Mouse (Mus musculus): Measurements from ENCODE around the gene Tmem101. TPM values are rescaled to one million over a fixed set of nuclear protein-coding genes. Genes with fewer than 3 reads are reported as not detected.
A peak's percentile ranks its signal among the peaks of the same experiment; 100 is the strongest.

Tmem101 gene
- total and polyA plus RNA-seq, 3 experiments: 35.4 to 63.1 (median 38.5) TPM

GRCm38 (mm10) chr11:102111576-102111975, 44.6 kb downstream of the Tmem101 start:
- Histone ChIP-seq H3K4me1 (ENCODE audit: control insufficient read depth in 1 of 2, insufficient read depth in 2 of 2) (peaks cover 11% of the 10 kb centered on the region in 2 experiments; a peak in 3 of 4 replicates), H3K27me3 (replicated peaks) (peaks cover 84% of the 10 kb centered on the region), H3K36me3 (replicated peaks in 1 of 2; ENCODE audit: control insufficient read depth in 1 of 2, insufficient read depth in 1 of 2, low read length in 1 of 2) (no peaks in the 10 kb centered on the region), H3K4me2 (ENCODE audit: insufficient read depth, low read depth, poor library complexity, severe bottlenecking) (peak overlapping the region; percentile 80), H3K9ac (ENCODE audit: insufficient read depth, low read depth) (no peak overlapping the region), H3K27ac (ENCODE audit: insufficient read depth, low read depth) (no peak overlapping the region), H3K79me2 (replicated peaks; ENCODE audit: control insufficient read depth, extremely low read depth, insufficient read depth, poor library complexity, severe bottlenecking) (no peaks in the 10 kb centered on the region), H3K9me3 (replicated peaks; ENCODE audit: low read length) (no peaks in the 10 kb centered on the region), H3K4me3 (replicated peaks in 1 of 3; ENCODE audit: low read depth in 2 of 3, low read length in 2 of 3, poor library complexity in 1 of 3) (no peak overlapping the region)
- dilution Hi-C loops (cut with MboI; ENCODE audit: extremely low pct_ligation_motif_present, extremely low pct_unique_long_range_greater_than_20kb, low sequenced_read_pairs) (no loop called here), in situ Hi-C loops (cut with MboI; ENCODE audit: low pct_ligation_motif_present, low pct_unique_long_range_greater_than_20kb, low sequenced_read_pairs) (no loop called here)
- no peak for DNase-seq (ENCODE audit: extremely low read depth)
- peak; percentile 50; the same call in 1 of the 2 replicates for TF ChIP-seq TCF12 (IDR thresholded peaks at IDR 0.05; ENCODE audit: low read depth, low read length)
- no peak for TF ChIP-seq CHD1 (IDR thresholded peaks at IDR 0.05; ENCODE audit: low read depth, low read length)
- no peak for TF ChIP-seq CTCF (conservative IDR thresholded peaks at IDR 0.05 in 1 of 2, IDR thresholded peaks at IDR 0.05 in 1 of 2; ENCODE audit: low read depth in 2 of 2, low read length in 2 of 2)
- no peak for TF ChIP-seq GABPA (IDR thresholded peaks at IDR 0.05; ENCODE audit: insufficient replicate concordance, low read depth, low read length)
- TF ChIP-seq SIN3A (IDR thresholded peaks at IDR 0.05; ENCODE audit: low read length): peak; percentile 54; the same call in 1 of the 2 replicates
- TF ChIP-seq BHLHE40 (IDR thresholded peaks at IDR 0.05; ENCODE audit: low read depth, low read length): peak; percentile 88
- peak; percentile 72 for TF ChIP-seq IRF4 (IDR thresholded peaks at IDR 0.05; ENCODE audit: low read depth, low read length)
- no peak for TF ChIP-seq MYC (IDR thresholded peaks at IDR 0.05; ENCODE audit: low read depth, low read length)
- TF ChIP-seq EP300 (IDR thresholded peaks at IDR 0.05; ENCODE audit: low read length): peak; percentile 78
- peak; percentile 51 for TF ChIP-seq JUND (conservative IDR thresholded peaks at IDR 0.05; ENCODE audit: low read depth, low read length)
- no peak for TF ChIP-seq TBP (conservative IDR thresholded peaks at IDR 0.05; ENCODE audit: low read depth, low read length)
- TF ChIP-seq ZKSCAN1 (IDR thresholded peaks at IDR 0.05; ENCODE audit: borderline replicate concordance, low read depth, low read length): no peak
- TF ChIP-seq E2F4 (IDR thresholded peaks at IDR 0.05; ENCODE audit: insufficient replicate concordance, low read depth, low read length): no peak
- TF ChIP-seq SMC3 (IDR thresholded peaks at IDR 0.05; ENCODE audit: low read depth, low read length): no peak
- no peak for TF ChIP-seq MAFK (IDR thresholded peaks at IDR 0.05; ENCODE audit: insufficient replicate concordance, low read length)
- TF ChIP-seq RCOR1 (conservative IDR thresholded peaks at IDR 0.05; ENCODE audit: low read depth, low read length): peak; percentile 89
- TF ChIP-seq CHD2 (IDR thresholded peaks at IDR 0.05; ENCODE audit: low read length): no peak
- peak; percentile 52 for TF ChIP-seq JUN (IDR thresholded peaks at IDR 0.05; ENCODE audit: insufficient read depth, low read depth, low read length)
- TF ChIP-seq ELF1 (IDR thresholded peaks at IDR 0.05; ENCODE audit: low read depth, low read length): no peak
- TF ChIP-seq HCFC1 (IDR thresholded peaks at IDR 0.05; ENCODE audit: low read depth, low read length): no peak
- no peak for TF ChIP-seq POLR2AphosphoS2 (IDR thresholded peaks at IDR 0.05; ENCODE audit: low read depth, low read length)
- TF ChIP-seq KAT2A (IDR thresholded peaks at IDR 0.05; ENCODE audit: insufficient replicate concordance, low read length): no peak
- no peak for TF ChIP-seq POLR2A (IDR thresholded peaks at IDR 0.05; ENCODE audit: low read depth, low read length)
- TF ChIP-seq PAX5 (IDR thresholded peaks at IDR 0.05; ENCODE audit: low read length): no peak
- TF ChIP-seq MEF2A (IDR thresholded peaks at IDR 0.05; ENCODE audit: borderline replicate concordance, low read depth, low read length): peak; percentile 79; the same call in 1 of the 2 replicates
- TF ChIP-seq ZMIZ1 (IDR thresholded peaks at IDR 0.05; ENCODE audit: low read depth, low read length): no peak
- no peak for TF ChIP-seq USF1 (IDR thresholded peaks at IDR 0.05; ENCODE audit: low read depth, low read length)
- TF ChIP-seq ETS1 (conservative IDR thresholded peaks at IDR 0.05; ENCODE audit: low read depth, low read length): peak; percentile 44; the same call in 1 of the 2 replicates
- TF ChIP-seq UBTF (IDR thresholded peaks at IDR 0.05; ENCODE audit: low read depth, low read length): no peak
- TF ChIP-seq MAZ (IDR thresholded peaks at IDR 0.05; ENCODE audit: low read depth, low read length): peak; percentile 69
- no peak for TF ChIP-seq MAX (IDR thresholded peaks at IDR 0.05; ENCODE audit: low read length)
- TF ChIP-seq ZNF384 (IDR thresholded peaks at IDR 0.05; ENCODE audit: low read depth, low read length): no peak
- no peak for TF ChIP-seq ZC3H11A (IDR thresholded peaks at IDR 0.05; ENCODE audit: low read depth, low read length)
- TF ChIP-seq MXI1 (IDR thresholded peaks at IDR 0.05; ENCODE audit: low read depth, low read length): 0 out of 2 replicates have a peak, but pooled peaks have one; percentile 36
- TF ChIP-seq NELFE (IDR thresholded peaks at IDR 0.05; ENCODE audit: low read depth, low read length): no peak
- no peak for TF ChIP-seq USF2 (conservative IDR thresholded peaks at IDR 0.05; ENCODE audit: low read depth, low read length)
- no peak for TF ChIP-seq RAD21 (IDR thresholded peaks at IDR 0.05; ENCODE audit: low read depth, low read length)
- no peak for TF ChIP-seq NRF1 (IDR thresholded peaks at IDR 0.05; ENCODE audit: low read depth, low read length)
